8 mouse cellular contexts compared by ENCODE assay signal in genomic region chr7:89980485-89981422, GRCm38 (mm10). TPM values are rescaled to one million over a fixed set of nuclear protein-coding genes. Genes with fewer than 3 reads are reported as not detected.
DNase-seq lines count a peak whose midpoint lies in the region; ATAC-seq and TF ChIP-seq lines count a peak whose summit lies in the region.

Gene Eed (minus strand): TSS chr7:89980983.

- DNase-seq in MEL-GATA-1-ER (ENCODE audit: extremely low read depth, low read depth), result peak; percentile 82
- DNase-seq in cerebellum, adult 8-10 months, result peak; percentile 95
- peak; percentile 94 for DNase-seq in hindbrain, embryonic 10.5 days (ENCODE audit: low spot score)
- peak; percentile 93 for DNase-seq in layer of hippocampus, adult 9-11 months
- DNase-seq in lung, postnatal 0 days (ENCODE audit: low spot score), result peak; percentile 98
- peak; percentile 93 for DNase-seq in ovary, postnatal 14 days (ENCODE audit: low spot score)
- peak; percentile 96 for DNase-seq in thymus, postnatal 14 days

- H3K36me3 ChIP-seq in hindbrain, embryonic 10.5 days, result peaks cover 19% of the 10 kb centered on the region
- no peaks in the 10 kb centered on the region for H3K36me3 ChIP-seq in lung, postnatal 0 days (ENCODE audit: insufficient read depth, low read length)

- H3K4me2 ChIP-seq in lung, postnatal 0 days (replicated peaks; ENCODE audit: low read depth, low read length), result peak within 1 kb of the TSS; percentile 81

- H3K27me3 ChIP-seq in hindbrain, embryonic 10.5 days (ENCODE audit: insufficient read depth, poor library complexity, severe bottlenecking), result no peaks in the 10 kb centered on the region
- H3K27me3 ChIP-seq in lung, postnatal 0 days (replicated peaks; ENCODE audit: insufficient read depth, low read length), result no peaks in the 10 kb centered on the region

- peak; percentile 69 for TF ChIP-seq EP300 in lung, postnatal 0 days (IDR thresholded peaks at IDR 0.05)

- peak within 1 kb of the TSS; percentile 81 for H3K9ac ChIP-seq in lung, postnatal 0 days (replicated peaks; ENCODE audit: low read depth)

- TF ChIP-seq CTCF in lung, postnatal 0 days (IDR thresholded peaks at IDR 0.05), result no peak

- H3K4me1 ChIP-seq in hindbrain, embryonic 10.5 days (replicated peaks), result peaks cover 22% of the 10 kb centered on the region
- H3K4me1 ChIP-seq in lung, postnatal 0 days (ENCODE audit: insufficient read depth, low read depth, low read length), result peaks cover 3% of the 10 kb centered on the region; the same call in 1 of the 2 replicates

- peak within 1 kb of the TSS; percentile 99 for H3K27ac ChIP-seq in hindbrain, embryonic 10.5 days
- peak within 1 kb of the TSS; percentile 97 for H3K27ac ChIP-seq in lung, postnatal 0 days (ENCODE audit: low read length)

- WGBS in hindbrain, embryonic 10.5 days, result under 1% methylated on average over 87 of the region's 87 CpGs
- under 1% methylated on average over 84 of the region's 87 CpGs for WGBS in lung, postnatal 0 days

- H3K9me3 ChIP-seq in hindbrain, embryonic 10.5 days, result no peaks in the 10 kb centered on the region
- H3K9me3 ChIP-seq in lung, postnatal 0 days (ENCODE audit: low read length), result no peaks in the 10 kb centered on the region

- ATAC-seq in frontal cortex, adult (ENCODE audit: low TSS enrichment), result peak; percentile 89
- ATAC-seq in lung, postnatal 0 days, result peak; percentile 92

- H3K4me3 ChIP-seq in hindbrain, embryonic 10.5 days, result peak within 1 kb of the TSS; percentile 90
- H3K4me3 ChIP-seq in lung, postnatal 0 days (ENCODE audit: low read depth, low read length), result peak within 1 kb of the TSS; percentile 69

RNA-seq across cellular contexts. Expression of gene Eed, which starts in this region (rescaled TPM):
- 68.3 and 81.1 TPM in 2 replicates for polyA plus RNA-seq in hindbrain, embryonic 10.5 days (2016; fragmentation: Nextera tagmentation; extraction: Ambion mirVana)
- polyA plus RNA-seq in lung, postnatal 0 days (2015; fragmentation: Nextera tagmentation; extraction: Ambion mirVana), result 35.6 and 36.1 TPM in 2 replicates

Comparison
In these comparisons a context has a peak if more than half of its experiments do, and no peak if none do; other contexts are left out.
1. Peak in every context shown above with its lines: DNase-seq, ATAC-seq, H3K4me3 ChIP-seq and H3K27ac ChIP-seq.